Mouse (Mus musculus) kidney, embryonic 14.5 days (tissue): ENCODE results near the gene Las1l. TPM values are rescaled to one million over a fixed set of nuclear protein-coding genes. Genes with fewer than 3 reads are reported as not detected.
"Not testable (repeated sequence)": the region's sequence is repeated elsewhere in the genome, so short reads cannot be mapped to it uniquely, and the experiment has no call there.

Experiments
- ATAC-seq: fragments of 200-750 bp; cut with Nextera tagmentation; 2 replicates; pipeline ENCODE4 v1.8.0; 2017; ENCODE audit warnings: moderate number of reproducible peaks, mild to moderate bottlenecking, moderate TSS enrichment, moderate library complexity; ENCODE audit not compliant: low FRiP score, low TSS enrichment
- H3K27ac ChIP-seq: fragments of 300-500 bp; sonication (generic); 2 replicates; pipeline ENCODE4 v1.5.1; 2014; ENCODE audit warnings: low read depth, mild to moderate bottlenecking, low read length, moderate library complexity, mixed read lengths
- H3K27me3 ChIP-seq: fragments of 300-500 bp; sonication (generic); 2 replicates; pipeline ENCODE4 v1.6.1; 2014; ENCODE audit warnings: mild to moderate bottlenecking, low read length; ENCODE audit not compliant: control insufficient read depth, insufficient read depth
- H3K36me3 ChIP-seq: fragments of 300-500 bp; sonication (generic); 2 replicates; pipeline ENCODE4 v1.6.1; 2014; ENCODE audit warnings: low read length, mixed read lengths; ENCODE audit not compliant: control insufficient read depth, insufficient read depth
- H3K4me1 ChIP-seq: fragments of 300-500 bp; sonication (generic); 2 replicates; pipeline ENCODE4 v1.6.1; 2014; ENCODE audit warnings: low read length, mixed read lengths; ENCODE audit not compliant: control insufficient read depth, insufficient read depth
- H3K4me2 ChIP-seq: fragments of 300-500 bp; sonication (generic); replicated peaks from 2 replicates; pipeline ENCODE4 v1.6.1; 2014; ENCODE audit warnings: low read depth, mild to moderate bottlenecking, low read length
- H3K4me3 ChIP-seq: fragments of 300-500 bp; sonication (generic); 2 replicates; pipeline ENCODE4 v1.5.1; 2014; ENCODE audit warnings: mild to moderate bottlenecking, low read length
- H3K9ac ChIP-seq: fragments of 300-500 bp; sonication (generic); 2 replicates; pipeline ENCODE4 v1.6.1; 2014; ENCODE audit warnings: low read depth, mild to moderate bottlenecking, low read length, moderate library complexity
- H3K9me3 ChIP-seq: fragments of 300-500 bp; sonication (generic); 2 replicates; pipeline ENCODE4 v1.6.1; 2016; ENCODE audit warnings: low read length; ENCODE audit not compliant: control insufficient read depth
- WGBS: fragments of 180-500 bp; shearing (Covaris S2); extraction: QIAGEN DNeasy Blood & Tissue Kit; methylation state at CpG from one replicate; pipeline ENCODE4 v1.1.7; 2014; 5-methylcytosine and 5-hydroxymethylcytosine counted together
- polyA plus RNA-seq: library from polyadenylated mRNA; unstranded; fragments of >200 nt; fragmentation: Nextera tagmentation; extraction: Ambion mirVana; gene quantifications from 2 replicates; pipeline ENCODE4 v1.2.1, GENCODE M21; 2014

The Las1l gene
- polyA plus RNA-seq, 1 experiment from 2014 or later = 47.7 TPM

DNA sequence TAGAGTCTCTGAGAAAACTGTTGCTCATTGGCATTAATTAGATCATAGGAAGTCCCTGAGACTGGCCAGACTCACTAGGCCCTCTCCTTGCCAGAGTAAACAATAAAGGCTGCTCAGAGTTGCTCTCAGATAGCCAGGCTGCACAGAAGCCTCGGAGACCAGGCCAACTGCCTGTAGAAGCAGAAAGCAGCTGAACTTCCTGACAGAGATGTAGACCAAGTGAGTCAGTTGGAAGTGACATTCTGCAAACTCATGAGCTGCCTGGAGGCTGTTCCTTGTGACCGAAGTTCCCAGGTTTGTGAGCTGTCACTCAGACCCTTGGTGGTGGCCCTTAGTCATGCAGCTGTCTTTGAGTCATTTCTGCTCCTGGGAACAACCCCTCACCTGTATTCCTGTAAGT lies 6.6 kb upstream of the Las1l start:
- no peak for ATAC-seq
- 57% methylated on average over 2 of the region's 2 CpGs for WGBS

DNA sequence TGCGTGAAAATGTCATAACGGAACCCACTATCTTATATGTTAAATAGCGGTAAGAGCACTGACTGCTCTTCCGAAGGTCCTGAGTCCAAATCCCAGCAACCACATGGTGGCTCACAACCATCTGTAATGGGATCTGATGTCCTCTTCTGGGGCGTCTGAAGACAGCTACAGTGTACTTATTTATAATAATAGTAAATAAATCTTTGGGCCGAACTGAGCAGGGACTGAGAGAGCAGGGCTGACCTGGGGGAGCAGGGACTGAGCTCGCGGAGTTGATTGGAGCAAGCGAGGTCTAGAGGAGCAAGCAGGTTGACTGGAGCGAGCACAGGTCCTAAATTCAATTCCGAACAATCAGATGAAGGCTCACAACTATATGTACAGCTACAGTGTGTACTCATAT lies 699 bp upstream of the Las1l start:
- not testable (repeated sequence) for H3K27ac ChIP-seq

More for the DNA sequence above, 6.6 kb upstream of the Las1l start:
- Histone ChIP-seq H3K36me3 (no peaks in the 10 kb centered on the region), H3K27me3 (no peaks in the 10 kb centered on the region), H3K4me2 (no peak overlapping the region), H3K9me3 (no peaks in the 10 kb centered on the region), H3K4me3 (no peak overlapping the region), H3K27ac (no peak overlapping the region), H3K4me1 (no peaks in the 10 kb centered on the region), H3K9ac (no peak overlapping the region)

DNA sequence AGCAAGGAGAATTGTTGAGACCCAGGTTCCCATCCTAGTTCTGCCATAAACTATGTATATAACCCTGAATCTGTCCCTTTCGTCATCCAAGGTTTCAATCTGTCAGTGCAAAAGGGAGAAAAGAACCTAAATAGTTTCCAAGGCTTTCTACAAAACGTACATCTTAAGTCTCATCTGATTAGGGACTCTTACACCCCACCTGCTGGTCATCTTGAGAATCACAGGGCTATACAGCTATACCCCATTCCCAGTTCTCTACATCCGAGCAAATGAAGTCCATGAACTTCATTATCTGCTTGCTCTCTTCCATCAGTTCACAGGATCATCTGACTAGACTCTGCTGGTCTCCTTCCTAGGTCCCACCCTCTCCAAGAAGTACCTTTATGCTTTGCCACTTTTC lies 6.0 kb downstream of the Las1l start:
- no peaks in the 10 kb centered on the region for H3K27me3 ChIP-seq
- no peak overlapping the region for H3K4me2 ChIP-seq
- WGBS = 47% methylated on average over 3 of the region's 3 CpGs
- H3K4me3 ChIP-seq = no peak overlapping the region
- H3K36me3 ChIP-seq = peaks cover 4% of the 10 kb centered on the region; the same call in 1 of the 2 replicates
- no peak overlapping the region for H3K9ac ChIP-seq
- no peak for ATAC-seq
- no peaks in the 10 kb centered on the region for H3K4me1 ChIP-seq
- no peak overlapping the region for H3K27ac ChIP-seq
- H3K9me3 ChIP-seq = no peaks in the 10 kb centered on the region

More for the DNA sequence above, 699 bp upstream of the Las1l start:
- not testable (repeated sequence) for H3K36me3 ChIP-seq, H3K27me3 ChIP-seq, ATAC-seq, H3K9me3 ChIP-seq, H3K4me1 ChIP-seq
- peak overlapping the region; percentile 12; the same call in 1 of the 2 replicates for H3K9ac ChIP-seq
- WGBS = 51% methylated on average over 11 of the region's 11 CpGs
- H3K4me3 ChIP-seq = peak overlapping the region; percentile 55
- H3K4me2 ChIP-seq = peak overlapping the region; percentile 35

DNA sequence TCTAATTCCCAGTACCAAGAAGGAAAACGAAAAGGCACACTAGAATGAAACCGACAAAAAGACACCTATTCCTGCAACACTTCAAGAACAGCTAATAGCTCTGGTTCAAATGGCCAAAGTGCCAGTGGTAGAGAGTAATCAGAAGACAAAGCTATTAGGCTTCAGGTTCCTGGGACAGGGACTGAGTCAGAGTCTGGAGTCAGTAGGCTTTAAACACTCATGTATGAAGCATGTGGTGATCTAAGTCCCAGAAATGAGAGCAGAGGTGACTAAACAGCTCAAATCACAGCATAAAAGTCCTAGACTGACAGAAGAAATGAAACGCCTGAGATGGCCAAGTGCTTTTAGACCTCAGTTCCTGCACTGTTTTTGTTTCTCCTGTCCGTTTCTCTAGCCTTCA lies 8.6 kb downstream of the Las1l start:
- 80% methylated on average over 4 of the region's 4 CpGs for WGBS
- Histone ChIP-seq H3K9ac (no peak overlapping the region), H3K36me3 (peaks cover 7% of the 10 kb centered on the region; the same call in 1 of the 2 replicates), H3K4me3 (no peak overlapping the region), H3K27me3 (no peaks in the 10 kb centered on the region), H3K27ac (no peak overlapping the region), H3K4me2 (no peak overlapping the region), H3K4me1 (no peaks in the 10 kb centered on the region), H3K9me3 (no peaks in the 10 kb centered on the region)
- no peak for ATAC-seq

DNA sequence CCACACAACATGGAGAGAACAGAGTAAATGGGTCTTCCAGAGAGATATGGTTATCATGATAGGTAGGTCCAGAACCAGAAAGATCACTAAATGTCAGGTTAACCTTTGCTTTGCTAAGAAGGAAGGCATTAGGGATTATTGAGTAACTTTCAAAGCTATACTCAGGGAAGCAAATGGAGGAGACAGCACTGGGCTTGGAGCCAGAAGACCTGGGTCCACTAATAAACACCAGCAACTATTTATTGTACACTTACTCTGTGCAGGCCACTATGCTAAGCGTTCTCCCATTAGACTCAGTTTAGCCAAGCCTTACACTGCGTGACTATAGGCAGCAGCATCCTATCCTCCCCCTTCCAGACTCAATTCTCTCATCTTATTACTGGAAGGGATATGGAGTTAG lies 11.3 kb downstream of the Las1l start:
- no peak for ATAC-seq
- no peaks in the 10 kb centered on the region for H3K4me1 ChIP-seq
- no peaks in the 10 kb centered on the region for H3K9me3 ChIP-seq
- H3K9ac ChIP-seq = no peak overlapping the region
- WGBS = 96% methylated on average over 2 of the region's 2 CpGs
- no peaks in the 10 kb centered on the region for H3K27me3 ChIP-seq
- no peak overlapping the region for H3K27ac ChIP-seq
- H3K4me2 ChIP-seq = no peak overlapping the region
- H3K36me3 ChIP-seq = peaks cover 4% of the 10 kb centered on the region; the same call in 1 of the 2 replicates
- no peak overlapping the region for H3K4me3 ChIP-seq

DNA sequence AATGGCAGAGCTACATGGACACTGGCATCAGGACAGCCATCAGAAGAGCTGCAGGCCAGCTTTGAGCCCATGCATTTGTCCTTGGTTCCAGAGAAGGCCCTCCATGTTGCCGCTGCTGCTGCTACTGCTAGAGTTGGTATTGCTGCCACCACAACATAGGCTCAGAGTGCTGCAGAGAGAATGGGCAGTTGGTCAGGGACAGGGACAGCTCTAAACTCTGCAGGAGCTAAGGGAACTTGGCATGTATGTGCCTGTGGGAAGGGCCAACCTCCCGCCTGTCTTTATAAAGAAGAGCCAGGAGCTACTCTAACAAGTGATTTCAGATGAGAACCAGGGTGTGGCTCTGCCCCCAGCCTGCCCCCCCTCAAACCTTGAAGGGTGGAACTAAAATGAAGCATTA lies 21.3 kb downstream of the Las1l start:
- H3K9ac ChIP-seq = no peak overlapping the region
- ATAC-seq = no peak
- H3K27me3 ChIP-seq = no peaks in the 10 kb centered on the region
- H3K36me3 ChIP-seq = peaks cover 11% of the 10 kb centered on the region
- H3K9me3 ChIP-seq = no peaks in the 10 kb centered on the region
- no peaks in the 10 kb centered on the region for H3K4me1 ChIP-seq
- H3K4me2 ChIP-seq = no peak overlapping the region
- no peak overlapping the region for H3K27ac ChIP-seq
- 95% methylated on average over 2 of the region's 2 CpGs for WGBS
- no peak overlapping the region for H3K4me3 ChIP-seq

DNA sequence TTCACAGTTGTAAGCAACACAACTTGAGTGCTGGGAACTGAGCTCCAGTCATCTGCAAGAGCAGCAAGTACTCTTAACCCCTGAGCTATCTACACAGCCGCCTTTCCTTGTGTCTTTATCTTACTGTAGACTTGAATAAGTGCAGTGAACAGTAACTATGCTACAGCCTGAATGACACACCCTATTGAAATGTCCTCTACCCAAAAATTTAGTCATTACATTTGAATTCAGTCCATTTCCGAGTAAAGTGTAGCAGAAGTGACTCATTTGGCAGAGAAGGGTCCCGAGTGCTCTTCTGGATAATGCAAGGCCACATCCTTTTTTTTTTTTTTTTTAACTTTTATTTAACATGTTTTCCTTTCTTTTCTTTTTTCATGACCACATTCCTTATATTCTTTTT lies 54.0 kb downstream of the Las1l start:
- H3K4me1 ChIP-seq = no peaks in the 10 kb centered on the region

More for the DNA sequence above, 54.0 kb downstream of the Las1l start:
- Histone ChIP-seq H3K9me3 (no peaks in the 10 kb centered on the region), H3K27me3 (no peaks in the 10 kb centered on the region), H3K4me2 (no peak overlapping the region), H3K36me3 (no peaks in the 10 kb centered on the region), H3K9ac (no peak overlapping the region), H3K27ac (no peak overlapping the region), H3K4me3 (no peak overlapping the region)
- no peak for ATAC-seq
- WGBS = 85% methylated on average over 3 of the region's 3 CpGs

Other genes with a start within 250 kb of the Las1l start
- gene Zc3h12b, start 245.3 kb downstream of the Las1l start, polyA plus RNA-seq = 2.9 and 3.5 TPM in 2 replicates
- gene Msn, start 139.1 kb upstream of the Las1l start, polyA plus RNA-seq = 70.2 and 112 TPM in 2 replicates